Comparison of ENCODE assay signal across 23 mouse cellular contexts in the genomic region with DNA sequence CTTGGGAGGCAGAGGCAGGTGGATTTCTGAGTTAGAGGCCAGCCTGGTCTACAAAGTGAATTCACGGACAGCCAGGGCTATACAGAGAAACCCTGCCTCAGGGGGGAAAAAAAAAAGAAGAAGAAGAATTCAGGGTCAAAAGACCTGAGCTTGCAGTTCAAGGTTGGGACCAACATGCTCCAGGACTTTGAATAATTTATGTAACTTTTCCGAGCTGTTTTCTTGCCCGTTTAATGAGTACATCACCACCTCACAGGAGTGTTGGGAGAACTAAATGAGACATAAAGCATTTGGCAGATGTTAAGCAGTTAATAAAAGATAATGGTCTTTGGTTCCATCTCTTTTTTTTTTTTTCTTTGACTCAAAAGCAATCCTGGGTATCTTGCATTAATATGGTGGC.
"Had no signal": no experiment of that assay in that cellular context is flagged by ENCODE, and none has a peak within 500 bp of the region (broad histone marks: within the 10 kb centered on the region; RNA-seq: fewer than 3 reads in every experiment).

No protein-coding gene starts in this region.

- H3K4me3 ChIP-seq: heart, adult 2 months; heart, embryonic 13.5 days; heart, embryonic 15.5 days; hindbrain, embryonic 13.5 days; hindbrain, embryonic 15.5 days; kidney, embryonic 15.5 days; limb, embryonic 13.5 days; limb, embryonic 15.5 days; liver, embryonic 13.5 days; liver, embryonic 15.5 days had no signal

- H3K9ac ChIP-seq: forebrain, postnatal 0 days; heart, embryonic 13.5 days; heart, embryonic 15.5 days; hindbrain, embryonic 13.5 days; hindbrain, embryonic 15.5 days; kidney, embryonic 15.5 days; limb, embryonic 13.5 days; limb, embryonic 15.5 days; liver, embryonic 13.5 days; liver, embryonic 15.5 days had no signal

- H3K9me3 ChIP-seq: heart, embryonic 13.5 days; heart, embryonic 15.5 days; hindbrain, embryonic 15.5 days; limb, embryonic 15.5 days; liver, embryonic 13.5 days; liver, embryonic 15.5 days had no signal

- H3K4me2 ChIP-seq: heart, embryonic 11.5 days; heart, embryonic 13.5 days; heart, embryonic 15.5 days; hindbrain, embryonic 13.5 days; hindbrain, embryonic 15.5 days; kidney, embryonic 15.5 days; limb, embryonic 13.5 days; limb, embryonic 15.5 days; liver, embryonic 13.5 days; liver, embryonic 15.5 days had no signal

- ATAC-seq: forebrain, postnatal 0 days; hindbrain, postnatal 0 days; intestine, embryonic 16.5 days had no signal

- H3K27me3 ChIP-seq: heart, embryonic 13.5 days; heart, embryonic 15.5 days; hindbrain, embryonic 13.5 days; hindbrain, embryonic 15.5 days; kidney, embryonic 15.5 days; limb, embryonic 13.5 days; limb, embryonic 15.5 days; liver, embryonic 13.5 days; liver, embryonic 15.5 days had no signal

- DNase-seq: forebrain, postnatal 0 days; gastrocnemius, postnatal 14 days; gastrocnemius, postnatal 36 days; heart, adult 11 months; heart, adult 2 months; heart, postnatal 14 days; heart, postnatal 36 days; layer of hippocampus, adult 9-11 months; layer of hippocampus, postnatal 36 days; left cerebral cortex, postnatal 4 days; liver, embryonic 13.5 days; lung, adult 18-20 months had no signal

- H3K27ac ChIP-seq: heart, adult 2 months; heart, embryonic 13.5 days; heart, embryonic 15.5 days; hindbrain, embryonic 13.5 days; hindbrain, embryonic 15.5 days; hindbrain, postnatal 0 days; kidney, embryonic 15.5 days; limb, embryonic 13.5 days; limb, embryonic 15.5 days; liver, embryonic 13.5 days; liver, embryonic 15.5 days had no signal

- H3K4me1 ChIP-seq: heart, embryonic 13.5 days; heart, embryonic 15.5 days; hindbrain, embryonic 13.5 days; hindbrain, embryonic 15.5 days; liver, embryonic 13.5 days had no signal

- H3K36me3 ChIP-seq: heart, embryonic 13.5 days; heart, embryonic 15.5 days; hindbrain, embryonic 13.5 days; hindbrain, embryonic 15.5 days; kidney, embryonic 15.5 days; limb, embryonic 13.5 days; limb, embryonic 15.5 days; liver, embryonic 13.5 days; liver, embryonic 15.5 days had no signal
